Mouse (Mus musculus) hindbrain, embryonic 13.5 days (tissue): ENCODE results near the gene Trim17. TPM values are rescaled to one million over a fixed set of nuclear protein-coding genes. Genes with fewer than 3 reads are reported as not detected.

Experiments
- ATAC-seq: fragments of 200-750 bp; cut with Nextera tagmentation; 2 replicates; pipeline ENCODE4 v1.8.0; 2017; ENCODE audit warnings: moderate TSS enrichment; ENCODE audit not compliant: low FRiP score
- H3K27ac ChIP-seq: fragments of 300-500 bp; sonication (generic); 2 replicates; pipeline ENCODE4 v1.5.1; 2015; ENCODE audit warnings: inconsistent platforms, mild to moderate bottlenecking, moderate library complexity
- H3K27me3 ChIP-seq: fragments of 300-500 bp; sonication (generic); 2 replicates; pipeline ENCODE4 v1.6.1; 2015; ENCODE audit warnings: mild to moderate bottlenecking, inconsistent platforms
- H3K36me3 ChIP-seq: fragments of 300-500 bp; sonication (generic); 2 replicates; pipeline ENCODE4 v1.6.1; 2015; ENCODE audit warnings: mild to moderate bottlenecking, inconsistent platforms
- H3K4me1 ChIP-seq: fragments of 300-500 bp; sonication (generic); replicated peaks from 2 replicates; pipeline ENCODE4 v1.6.1; 2015; ENCODE audit warnings: inconsistent platforms
- H3K4me2 ChIP-seq: fragments of 300-500 bp; sonication (generic); 2 replicates; pipeline ENCODE4 v1.6.1; 2015; ENCODE audit warnings: inconsistent platforms, mild to moderate bottlenecking, moderate library complexity
- H3K4me3 ChIP-seq: fragments of 300-500 bp; sonication (generic); 2 replicates; pipeline ENCODE4 v1.5.1; 2015; ENCODE audit warnings: mild to moderate bottlenecking, inconsistent platforms
- H3K9ac ChIP-seq: fragments of 300-500 bp; sonication (generic); 2 replicates; pipeline ENCODE4 v1.6.1; 2015; ENCODE audit warnings: mild to moderate bottlenecking, inconsistent platforms
- H3K9me3 ChIP-seq: fragments of 300-500 bp; sonication (generic); 2 replicates; pipeline ENCODE4 v1.6.1; 2016; ENCODE audit warnings: inconsistent platforms
- WGBS: fragments of 180-500 bp; shearing (Covaris S2); methylation state at CpG from one replicate; pipeline ENCODE4 v1.1.7; 2015; 5-methylcytosine and 5-hydroxymethylcytosine counted together
- polyA plus RNA-seq: library from polyadenylated mRNA; unstranded; fragments of >200 nt; fragmentation: Nextera tagmentation; extraction: Ambion mirVana; gene quantifications from 2 replicates; pipeline ENCODE4 v1.2.1, GENCODE M21; 2015

The Trim17 gene
- polyA plus RNA-seq, 1 experiment from 2014 or later = 1.6 TPM

- H3K4me3 ChIP-seq = peak overlapping the region; percentile 99
- no peaks in the 10 kb centered on the region for H3K9me3 ChIP-seq
- WGBS = 0% methylated on average over 21 of the region's 21 CpGs
- H3K4me2 ChIP-seq = peak overlapping the region; percentile 100
- H3K36me3 ChIP-seq = peaks cover 15% of the 10 kb centered on the region
- H3K27ac ChIP-seq = peak overlapping the region; percentile 83
- peak; percentile 56 for ATAC-seq
- H3K9ac ChIP-seq = peak overlapping the region; percentile 93
- H3K4me1 ChIP-seq = peaks cover 61% of the 10 kb centered on the region
- no peaks in the 10 kb centered on the region for H3K27me3 ChIP-seq
Observed at GRCm38 (mm10) chr11:58977607-58978026, 23.1 kb downstream of the Trim17 start.

- Histone ChIP-seq H3K9me3 (no peaks in the 10 kb centered on the region), H3K27ac (peak within 1 kb of the TSS; percentile 83), H3K9ac (peak within 1 kb of the TSS; percentile 93), H3K4me2 (peak within 1 kb of the TSS; percentile 100), H3K4me1 (peaks cover 61% of the 10 kb centered on the region), H3K27me3 (no peaks in the 10 kb centered on the region), H3K36me3 (peaks cover 19% of the 10 kb centered on the region), H3K4me3 (peak within 1 kb of the TSS; percentile 99)
- ATAC-seq = peak; percentile 86
- WGBS = under 1% methylated on average over 64 of the region's 64 CpGs
Observed at GRCm38 (mm10) chr11:58978027-58978705, 23.7 kb downstream of the Trim17 start, which contains the start of gene Trim11. Trim11 (plus strand) TSS chr11:58978093.

- 3% methylated on average over 5 of the region's 5 CpGs for WGBS
- Histone ChIP-seq H3K4me3 (peak overlapping the region; percentile 99), H3K4me2 (peak overlapping the region; percentile 100), H3K27me3 (no peaks in the 10 kb centered on the region), H3K27ac (no peak overlapping the region), H3K4me1 (peaks cover 61% of the 10 kb centered on the region), H3K9ac (peak overlapping the region; percentile 93), H3K36me3 (peaks cover 21% of the 10 kb centered on the region), H3K9me3 (no peaks in the 10 kb centered on the region)
- no peak for ATAC-seq
Observed at GRCm38 (mm10) chr11:58978706-58979030, 24.2 kb downstream of the Trim17 start.

DNA sequence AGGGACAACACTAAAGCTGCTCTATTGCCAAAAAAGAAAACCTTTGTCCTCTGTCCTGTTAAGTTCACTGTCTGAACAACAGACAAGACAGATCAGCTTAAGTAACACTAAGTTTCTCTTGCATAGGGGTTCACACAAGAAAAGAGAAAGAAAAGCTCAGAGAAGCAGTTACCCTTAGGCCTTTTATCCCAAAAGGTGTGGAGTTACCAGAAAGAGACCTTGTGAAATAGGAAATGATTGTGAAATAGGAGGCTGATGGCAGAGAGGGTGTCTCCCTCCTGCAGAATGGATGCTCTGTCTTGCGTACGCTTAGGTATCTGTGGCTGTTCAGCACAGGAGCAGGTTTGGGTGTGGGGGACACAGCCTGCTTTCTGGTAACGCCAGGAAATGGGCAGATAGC, 24.7 kb downstream of the Trim17 start:
- WGBS = 85% methylated on average over 3 of the region's 3 CpGs
- Histone ChIP-seq H3K4me1 (peaks cover 58% of the 10 kb centered on the region), H3K27me3 (no peaks in the 10 kb centered on the region), H3K27ac (no peak overlapping the region), H3K4me3 (peak overlapping the region; percentile 99), H3K9me3 (no peaks in the 10 kb centered on the region), H3K4me2 (peak overlapping the region; percentile 100), H3K9ac (peak overlapping the region; percentile 93), H3K36me3 (peaks cover 27% of the 10 kb centered on the region)
- ATAC-seq = no peak

GRCm38 (mm10) chr11:58979661-58980060, 25.2 kb downstream of the Trim17 start:
- Histone ChIP-seq H3K27ac (no peak overlapping the region), H3K9me3 (no peaks in the 10 kb centered on the region), H3K4me2 (peak overlapping the region; percentile 100), H3K9ac (peak overlapping the region; percentile 93), H3K4me1 (peaks cover 55% of the 10 kb centered on the region), H3K36me3 (peaks cover 27% of the 10 kb centered on the region), H3K27me3 (no peaks in the 10 kb centered on the region), H3K4me3 (peak overlapping the region; percentile 99)
- WGBS = 85% methylated on average over 7 of the region's 7 CpGs
- ATAC-seq = no peak

DNA sequence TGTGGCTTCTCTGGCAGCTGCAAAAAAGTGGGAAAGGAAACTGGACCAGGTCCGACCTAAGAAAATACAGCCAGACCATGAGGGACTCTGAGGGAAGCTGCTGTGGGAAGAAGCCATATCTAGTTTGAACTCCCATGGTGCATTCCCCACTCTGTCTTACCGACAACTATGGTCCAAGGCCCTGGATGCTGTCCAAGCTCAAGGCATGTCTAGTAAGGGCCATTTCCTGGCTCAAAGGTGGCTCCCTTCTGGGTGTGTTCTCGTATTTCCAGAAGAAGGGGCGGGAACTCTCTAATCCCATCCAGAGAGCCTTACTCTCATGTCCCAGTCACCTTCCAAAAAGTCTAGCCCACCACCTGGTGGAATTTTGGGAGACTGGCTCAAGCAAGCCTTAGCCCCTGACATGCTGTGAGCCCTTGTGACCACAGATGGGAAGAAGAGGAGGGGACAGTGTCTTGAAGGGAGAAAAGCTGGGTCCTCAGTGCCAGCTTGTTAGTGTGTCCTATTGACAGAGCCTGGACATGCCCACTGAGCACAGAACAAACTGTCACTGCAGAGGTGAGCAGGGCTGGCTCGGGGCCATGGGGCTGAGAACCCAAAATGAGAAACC, 26.0 kb downstream of the Trim17 start:
- peaks cover 34% of the 10 kb centered on the region for H3K36me3 ChIP-seq
- H3K27ac ChIP-seq = no peak overlapping the region
- H3K9ac ChIP-seq = peak overlapping the region; percentile 93; the same call in 1 of the 2 replicates
- 77% methylated on average over 5 of the region's 5 CpGs for WGBS
- H3K4me3 ChIP-seq = no peak overlapping the region
- peaks cover 51% of the 10 kb centered on the region for H3K4me1 ChIP-seq
- no peaks in the 10 kb centered on the region for H3K27me3 ChIP-seq
- H3K4me2 ChIP-seq = peak overlapping the region; percentile 2
- no peak for ATAC-seq
- H3K9me3 ChIP-seq = no peaks in the 10 kb centered on the region

- no peak for ATAC-seq
- 55% methylated on average over 14 of the region's 14 CpGs for WGBS
- Histone ChIP-seq H3K36me3 (peaks cover 47% of the 10 kb centered on the region), H3K4me2 (no peak overlapping the region), H3K27me3 (no peaks in the 10 kb centered on the region), H3K27ac (no peak overlapping the region; the same call in 1 of the 2 replicates), H3K4me1 (peaks cover 44% of the 10 kb centered on the region), H3K9me3 (no peaks in the 10 kb centered on the region), H3K4me3 (no peak overlapping the region), H3K9ac (0 out of 2 replicates have a peak overlapping the region, but pooled peaks have one; percentile 8)
Observed at GRCm38 (mm10) chr11:58981541-58982447, 27.3 kb downstream of the Trim17 start.

- Histone ChIP-seq H3K27me3 (no peaks in the 10 kb centered on the region), H3K9ac (no peak overlapping the region), H3K36me3 (peaks cover 54% of the 10 kb centered on the region), H3K4me3 (no peak overlapping the region), H3K9me3 (no peaks in the 10 kb centered on the region), H3K4me1 (peaks cover 39% of the 10 kb centered on the region), H3K4me2 (no peak overlapping the region), H3K27ac (no peak overlapping the region)
- no peak for ATAC-seq
- WGBS = 88% methylated on average over 18 of the region's 18 CpGs
Observed at GRCm38 (mm10) chr11:58982471-58983097, 28.1 kb downstream of the Trim17 start.

GRCm38 (mm10) chr11:58983691-58984341, 29.3 kb downstream of the Trim17 start:
- Histone ChIP-seq H3K9me3 (no peaks in the 10 kb centered on the region), H3K4me1 (peaks cover 34% of the 10 kb centered on the region), H3K4me2 (no peak overlapping the region), H3K27ac (no peak overlapping the region), H3K9ac (no peak overlapping the region), H3K4me3 (no peak overlapping the region), H3K36me3 (peaks cover 66% of the 10 kb centered on the region), H3K27me3 (no peaks in the 10 kb centered on the region)
- 94% methylated on average over 6 of the region's 6 CpGs for WGBS
- ATAC-seq = no peak

GRCm38 (mm10) chr11:58984657-58985056, 30.2 kb downstream of the Trim17 start:
- no peaks in the 10 kb centered on the region for H3K27me3 ChIP-seq
- no peak overlapping the region for H3K4me3 ChIP-seq
- H3K36me3 ChIP-seq = peaks cover 75% of the 10 kb centered on the region
- peaks cover 26% of the 10 kb centered on the region for H3K4me1 ChIP-seq
- H3K9me3 ChIP-seq = no peaks in the 10 kb centered on the region
- no peak overlapping the region for H3K4me2 ChIP-seq
- no peak overlapping the region for H3K27ac ChIP-seq
- H3K9ac ChIP-seq = no peak overlapping the region
- ATAC-seq = no peak
- WGBS = 95% methylated on average over 7 of the region's 7 CpGs

- H3K9me3 ChIP-seq = no peaks in the 10 kb centered on the region
- H3K4me1 ChIP-seq = peaks cover 18% of the 10 kb centered on the region
- 89% methylated on average over 3 of the region's 3 CpGs for WGBS
- no peak overlapping the region for H3K9ac ChIP-seq
- H3K27me3 ChIP-seq = no peaks in the 10 kb centered on the region
- H3K4me3 ChIP-seq = no peak overlapping the region
- no peak overlapping the region for H3K27ac ChIP-seq
- H3K36me3 ChIP-seq = peaks cover 82% of the 10 kb centered on the region
- no peak for ATAC-seq
- no peak overlapping the region for H3K4me2 ChIP-seq
Observed at GRCm38 (mm10) chr11:58985299-58985917, 30.9 kb downstream of the Trim17 start.
